Mouse (Mus musculus) bone marrow macrophage, adult 2 months (primary cell): ENCODE data around the gene Syce2. TPM values are rescaled to one million over a fixed set of nuclear protein-coding genes. Genes with fewer than 3 reads are reported as not detected.

Experiments used
- H3K27ac ChIP-seq: 2 replicates; pipeline ENCODE4 v1.5.1; 2012; ENCODE audit warnings: low read depth, low read length; ENCODE audit not compliant: insufficient read depth
- H3K4me1 ChIP-seq: 2 replicates; pipeline ENCODE4 v1.6.1; 2012; ENCODE audit warnings: low read length; ENCODE audit not compliant: control insufficient read depth, insufficient read depth
- H3K4me3 ChIP-seq: 2 replicates; pipeline ENCODE4 v1.5.1; 2012; ENCODE audit warnings: mild to moderate bottlenecking, low read length, moderate library complexity; ENCODE audit not compliant: insufficient read depth
- CTCF ChIP-seq: IDR thresholded peaks from 2 replicates; pipeline ENCODE4 v1.5.1; 2012; ENCODE audit warnings: low read depth, mild to moderate bottlenecking, low read length, moderate library complexity
- POLR2A ChIP-seq: IDR thresholded peaks from 2 replicates; pipeline ENCODE4 v1.6.1; 2012; ENCODE audit warnings: mild to moderate bottlenecking, low read depth, low read length, borderline replicate concordance
- polyA plus RNA-seq: library from polyadenylated mRNA; stranded (reverse); fragments of >200 nt; gene quantifications from 2 replicates; pipeline ENCODE4 v1.2.4, GENCODE M21; 2012; ENCODE audit not compliant: missing spikeins, insufficient read depth, insufficient read length

The Syce2 gene
- polyA plus RNA-seq, 1 experiment: 19.4 TPM

DNA sequence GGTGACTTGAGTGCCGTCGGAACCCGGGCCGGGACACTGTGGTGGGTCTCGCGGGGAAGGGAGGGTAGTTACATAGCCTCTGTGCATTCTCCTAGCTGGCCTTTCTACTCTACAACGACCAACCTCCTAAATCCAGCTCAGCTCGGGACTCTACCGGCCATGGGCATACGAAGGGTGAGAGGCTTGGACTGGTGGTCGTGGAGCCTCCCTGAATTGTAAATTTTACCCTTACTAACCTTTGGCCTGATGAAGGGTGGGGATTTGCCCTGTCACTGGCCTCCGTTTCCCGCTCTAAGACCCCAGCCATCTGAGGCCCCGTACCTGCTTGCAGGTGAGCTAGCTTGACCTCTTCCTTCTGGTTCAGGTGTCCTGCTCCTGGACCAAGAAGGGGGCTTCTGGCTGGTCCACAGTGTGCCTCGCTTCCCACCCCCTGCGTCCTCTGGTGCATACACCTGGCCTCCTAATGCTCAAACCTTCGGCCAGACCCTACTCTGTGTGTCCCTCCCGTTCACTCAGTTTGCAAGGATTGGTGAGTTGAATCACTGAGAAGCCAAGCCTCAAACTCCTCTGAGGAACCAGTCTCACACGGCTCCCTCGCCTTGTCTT, 37.4 kb downstream of the Syce2 start:
- peak overlapping the region; percentile 94 for H3K4me3 ChIP-seq
- peaks cover 15% of the 10 kb centered on the region for H3K4me1 ChIP-seq
- H3K27ac ChIP-seq: peak overlapping the region; percentile 91
- no peak for TF ChIP-seq CTCF

DNA sequence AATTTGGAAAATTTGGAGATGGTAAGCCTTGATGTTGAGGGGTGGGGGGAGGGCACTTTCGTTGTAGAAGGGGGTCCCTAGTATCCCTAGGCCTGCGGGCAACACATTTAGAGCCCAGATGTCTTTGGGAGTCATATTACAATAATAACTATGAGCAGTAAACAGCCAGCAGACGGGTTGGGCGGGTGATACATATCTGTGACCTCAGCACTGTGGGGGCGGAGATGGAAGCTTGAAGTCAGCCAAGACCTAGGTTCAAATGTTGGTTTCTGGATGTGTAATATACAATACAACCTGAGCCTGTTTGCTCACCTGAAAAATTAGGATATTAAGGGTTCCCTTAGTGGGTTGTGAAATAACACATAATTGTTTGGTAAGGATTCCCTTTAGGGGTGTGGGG, 38.0 kb downstream of the Syce2 start:
- H3K4me3 ChIP-seq: peak overlapping the region; percentile 94
- peaks cover 15% of the 10 kb centered on the region for H3K4me1 ChIP-seq
- TF ChIP-seq CTCF (no peak), POLR2A (no peak)
- no peak overlapping the region for H3K27ac ChIP-seq

DNA sequence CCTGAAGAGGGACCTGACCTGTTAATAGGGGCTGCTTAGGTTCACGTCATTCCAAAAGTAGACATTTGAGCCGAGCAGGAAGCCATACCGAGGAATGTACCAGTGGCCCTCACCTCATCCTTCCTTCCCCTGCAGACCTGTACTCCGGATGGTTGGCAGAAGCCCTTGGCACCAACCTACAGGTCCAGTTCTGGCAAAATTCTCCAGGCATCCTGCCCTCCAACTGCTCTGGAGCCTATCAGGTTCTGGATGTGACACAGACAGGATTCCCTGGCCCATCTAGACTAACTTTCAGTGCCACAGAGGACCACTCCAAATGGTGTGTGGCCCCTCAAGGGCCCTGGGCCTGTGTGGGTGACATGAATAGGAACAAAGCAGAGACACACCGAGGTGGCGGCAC, 38.6 kb downstream of the Syce2 start:
- Histone ChIP-seq H3K4me1 (peaks cover 15% of the 10 kb centered on the region), H3K4me3 (no peak overlapping the region), H3K27ac (no peak overlapping the region)
- TF ChIP-seq POLR2A (no peak), CTCF (no peak)

GRCm38 (mm10) chr8:84911854-84912253, 39.9 kb downstream of the Syce2 start:
- Histone ChIP-seq H3K4me1 (peaks cover 15% of the 10 kb centered on the region), H3K4me3 (no peak overlapping the region), H3K27ac (no peak overlapping the region)
- TF ChIP-seq POLR2A: no peak
- TF ChIP-seq CTCF: no peak; the same call in 1 of the 2 replicates

- Histone ChIP-seq H3K4me3 (peak overlapping the region; percentile 49; the same call in 1 of the 2 replicates), H3K27ac (no peak overlapping the region), H3K4me1 (peaks cover 15% of the 10 kb centered on the region)
- TF ChIP-seq CTCF (no peak), POLR2A (no peak)
Observed at GRCm38 (mm10) chr8:84912391-84912790, 40.5 kb downstream of the Syce2 start.

- TF ChIP-seq CTCF (no peak), POLR2A (no peak)
- H3K4me1 ChIP-seq: peaks cover 13% of the 10 kb centered on the region
- peak overlapping the region; percentile 49 for H3K27ac ChIP-seq
- peak overlapping the region; percentile 49 for H3K4me3 ChIP-seq
Observed at GRCm38 (mm10) chr8:84912895-84913501, 41.1 kb downstream of the Syce2 start.

- Histone ChIP-seq H3K4me1 (peaks cover 13% of the 10 kb centered on the region), H3K4me3 (peak overlapping the region; percentile 49), H3K27ac (peak overlapping the region; percentile 49)
- TF ChIP-seq POLR2A: no peak
- TF ChIP-seq CTCF: no peak
Observed at GRCm38 (mm10) chr8:84913502-84913900, 41.6 kb downstream of the Syce2 start.

DNA sequence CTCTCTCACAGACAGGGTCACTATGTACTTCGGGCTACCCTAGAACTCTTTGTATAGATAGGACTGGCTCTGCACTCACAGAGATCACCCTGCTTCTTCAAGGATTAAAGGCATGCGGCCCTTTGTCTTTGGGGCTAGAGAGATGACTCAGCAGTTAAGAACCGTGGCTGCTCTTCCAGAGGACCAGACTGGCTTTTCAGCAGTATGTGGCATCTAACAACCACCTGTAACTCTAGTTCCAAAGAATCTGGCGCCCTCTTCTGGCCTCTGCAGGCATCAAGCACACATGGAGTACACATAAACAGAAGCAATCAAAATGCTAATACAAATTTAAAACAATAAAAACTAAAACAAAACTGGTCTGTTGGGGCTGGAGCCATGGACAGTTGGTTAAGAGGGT, 42.0 kb downstream of the Syce2 start:
- peak; percentile 46 for TF ChIP-seq CTCF
- TF ChIP-seq POLR2A: no peak
- Histone ChIP-seq H3K4me3 (no peak overlapping the region), H3K27ac (peak overlapping the region; percentile 34; the same call in 1 of the 2 replicates), H3K4me1 (peaks cover 13% of the 10 kb centered on the region)

DNA sequence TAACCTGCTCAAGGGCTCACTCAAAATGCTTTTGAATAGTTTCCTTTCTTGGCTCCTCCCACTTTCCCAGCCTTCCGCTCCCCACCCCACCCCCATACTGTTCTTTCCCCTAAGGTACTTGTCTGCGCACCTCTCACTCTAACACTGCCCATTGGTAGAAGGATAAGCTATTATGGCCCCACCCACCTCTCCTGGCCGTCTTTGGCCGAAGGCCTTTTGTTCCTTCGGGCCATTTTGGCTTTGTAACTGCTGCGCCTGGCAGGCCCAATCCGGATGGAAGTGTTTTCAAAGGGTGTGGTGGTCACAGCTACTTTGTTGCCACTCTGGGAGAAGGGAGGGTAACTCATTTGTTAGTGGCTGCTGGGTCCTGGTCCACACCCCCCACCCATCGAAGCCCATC, 43.4 kb downstream of the Syce2 start:
- Histone ChIP-seq H3K27ac (no peak overlapping the region), H3K4me3 (no peak overlapping the region), H3K4me1 (peaks cover 7% of the 10 kb centered on the region)
- no peak for TF ChIP-seq POLR2A
- TF ChIP-seq CTCF: no peak

GRCm38 (mm10) chr8:84917781-84918180, 45.9 kb downstream of the Syce2 start:
- Histone ChIP-seq H3K4me3 (no peak overlapping the region), H3K4me1 (peaks cover 14% of the 10 kb centered on the region), H3K27ac (no peak overlapping the region)
- TF ChIP-seq CTCF (no peak), POLR2A (no peak)
